Mouse (Mus musculus) hindbrain, embryonic 12.5 days (tissue): ENCODE measurements around the gene Naip5. TPM values are rescaled to one million over a fixed set of nuclear protein-coding genes. Genes with fewer than 3 reads are reported as not detected.
"Not testable (repeated sequence)": the region's sequence is repeated elsewhere in the genome, so short reads cannot be mapped to it uniquely, and the experiment has no call there.

Experiments used
- ATAC-seq: fragments of 200-750 bp; cut with Nextera tagmentation; 2 replicates; pipeline ENCODE4 v1.8.0; 2017; ENCODE audit warnings: moderate TSS enrichment; ENCODE audit not compliant: low FRiP score
- H3K27ac ChIP-seq: fragments of 300-500 bp; sonication (generic); 2 replicates; pipeline ENCODE4 v1.5.1; 2016; ENCODE audit warnings: mild to moderate bottlenecking
- H3K27me3 ChIP-seq: fragments of 300-500 bp; sonication (generic); 2 replicates; pipeline ENCODE4 v1.6.1; 2016; ENCODE audit warnings: mild to moderate bottlenecking
- H3K36me3 ChIP-seq: fragments of 300-500 bp; sonication (generic); 2 replicates; pipeline ENCODE4 v1.6.1; 2016; ENCODE audit warnings: mild to moderate bottlenecking
- H3K4me1 ChIP-seq: fragments of 300-500 bp; sonication (generic); 2 replicates; pipeline ENCODE4 v1.6.1; 2016
- H3K4me2 ChIP-seq: fragments of 300-500 bp; sonication (generic); replicated peaks from 2 replicates; pipeline ENCODE4 v1.6.1; 2016; ENCODE audit warnings: mild to moderate bottlenecking
- H3K4me3 ChIP-seq: fragments of 300-500 bp; sonication (generic); 2 replicates; pipeline ENCODE4 v1.5.1; 2016; ENCODE audit warnings: mild to moderate bottlenecking
- H3K9ac ChIP-seq: fragments of 300-500 bp; sonication (generic); 2 replicates; pipeline ENCODE4 v1.6.1; 2016; ENCODE audit warnings: mild to moderate bottlenecking, moderate library complexity
- H3K9me3 ChIP-seq: fragments of 300-500 bp; sonication (generic); replicated peaks from 2 replicates; pipeline ENCODE4 v1.6.1; 2016; ENCODE audit warnings: mild to moderate bottlenecking
- WGBS: fragments of 180-500 bp; shearing (Covaris S2); methylation state at CpG from one replicate; pipeline ENCODE4 v1.1.7; 2016; 5-methylcytosine and 5-hydroxymethylcytosine counted together
- polyA plus RNA-seq: library from polyadenylated mRNA; unstranded; fragments of >200 nt; fragmentation: Nextera tagmentation; extraction: Ambion mirVana; gene quantifications from 2 replicates; pipeline ENCODE4 v1.2.1, GENCODE M21; 2016

Naip5 gene
- polyA plus RNA-seq, 1 experiment from 2014 or later, result 0.15 TPM

GRCm38 (mm10) chr13:100195421-100195820 lies 50.7 kb downstream of the Naip5 start:
- ATAC-seq, result no peak
- H3K36me3 ChIP-seq, result no peaks in the 10 kb centered on the region
- no peak overlapping the region for H3K4me3 ChIP-seq
- H3K9ac ChIP-seq, result no peak overlapping the region
- H3K4me2 ChIP-seq, result no peak overlapping the region
- H3K27ac ChIP-seq, result no peak overlapping the region
- H3K27me3 ChIP-seq, result no peaks in the 10 kb centered on the region
- H3K9me3 ChIP-seq, result 0 out of 2 replicates have a peak, but pooled peaks cover 3% of the 10 kb centered on the region
- 83% methylated on average over 3 of the region's 3 CpGs for WGBS
- H3K4me1 ChIP-seq, result no peaks in the 10 kb centered on the region

DNA sequence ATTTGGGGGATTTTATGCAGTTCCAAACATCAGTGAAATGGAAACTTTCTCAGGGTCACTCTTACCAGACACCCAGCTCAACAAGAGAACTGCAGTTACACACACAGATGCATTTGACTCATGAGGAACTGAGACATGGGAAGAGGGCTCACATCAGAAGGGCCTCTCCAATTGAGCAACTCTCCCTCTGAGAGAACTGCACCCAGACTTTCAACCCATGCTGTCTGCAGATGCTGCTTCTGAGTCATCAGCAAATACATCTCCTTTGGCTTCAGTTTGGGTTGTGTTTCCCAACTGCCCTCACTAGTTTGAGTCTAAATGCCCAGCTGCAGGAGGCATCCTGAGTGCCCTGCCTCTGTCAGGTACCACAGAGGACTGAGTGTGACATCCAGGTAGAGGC lies 63.0 kb downstream of the Naip5 start:
- H3K27ac ChIP-seq, H3K36me3 ChIP-seq, H3K4me3 ChIP-seq, H3K9ac ChIP-seq, ATAC-seq, H3K9me3 ChIP-seq, H3K4me2 ChIP-seq, H3K27me3 ChIP-seq, H3K4me1 ChIP-seq: not testable (repeated sequence)

DNA sequence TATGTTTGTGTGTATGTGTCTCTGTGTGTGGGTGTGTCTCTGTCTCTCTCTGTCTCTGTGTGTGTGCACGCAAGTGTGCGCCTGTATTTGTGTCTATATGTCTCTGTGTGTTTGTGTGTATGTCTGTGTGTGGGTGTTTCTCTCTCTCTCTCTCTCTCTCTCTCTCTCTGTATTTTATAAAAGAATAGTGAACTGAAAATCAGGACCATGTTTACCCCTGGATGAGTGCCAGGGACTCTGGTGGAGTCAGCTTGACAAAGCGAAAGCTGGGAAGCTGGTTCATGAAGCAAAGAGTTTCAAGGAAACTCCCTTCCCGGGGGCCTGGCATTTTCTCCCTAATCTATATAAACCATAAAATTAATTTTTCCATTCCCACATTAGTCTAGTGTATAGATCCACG lies 71.8 kb downstream of the Naip5 start:
- not testable (repeated sequence) for ATAC-seq
- 92% methylated on average over 3 of the region's 5 CpGs for WGBS

GRCm38 (mm10) chr13:100166378-100166777 lies 79.7 kb downstream of the Naip5 start:
- H3K27me3 ChIP-seq, H3K36me3 ChIP-seq, H3K27ac ChIP-seq, H3K4me2 ChIP-seq, ATAC-seq, H3K4me1 ChIP-seq, H3K9me3 ChIP-seq, H3K9ac ChIP-seq, H3K4me3 ChIP-seq: not testable (repeated sequence)
- 77% methylated on average over 2 of the region's 2 CpGs for WGBS

More for the DNA sequence above, 71.8 kb downstream of the Naip5 start:
- H3K4me1 ChIP-seq, H3K4me2 ChIP-seq, H3K36me3 ChIP-seq, H3K4me3 ChIP-seq, H3K9ac ChIP-seq, H3K27ac ChIP-seq, H3K27me3 ChIP-seq, H3K9me3 ChIP-seq: not testable (repeated sequence)

DNA sequence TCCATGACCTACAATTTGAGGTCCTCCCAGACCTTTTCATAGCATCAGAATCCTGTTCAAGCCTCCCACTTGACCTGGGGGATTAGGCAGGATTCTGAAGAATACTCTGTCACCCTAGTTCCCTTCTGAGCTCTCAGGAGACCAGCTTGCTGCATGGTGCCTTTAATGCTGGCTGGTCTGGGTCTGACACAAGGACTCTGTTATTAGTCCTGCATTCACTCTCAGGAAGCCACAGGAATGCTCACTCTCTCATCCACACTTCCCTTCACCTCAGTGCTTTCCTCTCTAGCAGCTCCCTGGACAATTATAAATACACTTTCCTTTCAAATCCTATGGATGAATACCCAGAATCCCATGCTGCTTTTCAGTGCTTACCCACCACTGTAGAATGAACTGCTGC lies 83.7 kb downstream of the Naip5 start:
- H3K9me3 ChIP-seq, H3K9ac ChIP-seq, H3K27ac ChIP-seq, ATAC-seq, H3K36me3 ChIP-seq, H3K27me3 ChIP-seq, H3K4me2 ChIP-seq, H3K4me3 ChIP-seq, H3K4me1 ChIP-seq: not testable (repeated sequence)

Other genes with a start within 250 kb of the Naip5 start
- 36.4 and 37.9 TPM in 2 replicates for gene Mccc2, start 230.7 kb downstream of the Naip5 start, polyA plus RNA-seq
- gene Bdp1, start 142.3 kb downstream of the Naip5 start, polyA plus RNA-seq, result 32.4 and 36.5 TPM in 2 replicates
- 358 and 382 TPM in 2 replicates for gene Serf1, start 138.3 kb downstream of the Naip5 start, polyA plus RNA-seq
- gene Smn1, start 121.5 kb downstream of the Naip5 start, polyA plus RNA-seq, result 52.7 and 53.8 TPM in 2 replicates
- gene Naip2, start 44.2 kb downstream of the Naip5 start, polyA plus RNA-seq, result 0.18 and 0.34 TPM in 2 replicates
- gene Naip6, start 71.4 kb upstream of the Naip5 start, polyA plus RNA-seq, result 0.08 and 0.09 TPM in 2 replicates
- 0.05 TPM in 1 of 2 replicates, not detected in the other for gene Naip1, start 206.5 kb upstream of the Naip5 start, polyA plus RNA-seq
- 75.9 and 83.2 TPM in 2 replicates for gene Gtf2h2, start 246.3 kb upstream of the Naip5 start, polyA plus RNA-seq